Mouse (Mus musculus): ENCODE measurements at regions not wholly inside any gene's neighbourhood (a gene's known extent, or its start where the extent isn't known, plus 50 kb on each side); places are given as distances from the start of the nearest gene placed in this dataset.

GRCm38 (mm10) chr5:91872816-91873215, 90.1 kb downstream of the Rchy1 start:
- TF ChIP-seq ZNF384 (IDR thresholded peaks at IDR 0.05; ENCODE audit: low read depth, low read length) (no peak), MAFK (IDR thresholded peaks at IDR 0.05; ENCODE audit: insufficient read depth, low read depth, low read length) (no peak), CHD2 (IDR thresholded peaks at IDR 0.05; ENCODE audit: low read depth, low read length) (no peak), ZC3H11A (IDR thresholded peaks at IDR 0.05; ENCODE audit: borderline replicate concordance, low read depth, low read length) (no peak), HCFC1 (IDR thresholded peaks at IDR 0.05; ENCODE audit: borderline replicate concordance, insufficient read depth, low read length) (no peak)
